Mouse (Mus musculus) spleen, adult 2 months (tissue): ENCODE results near the gene Mkks. TPM values are rescaled to one million over a fixed set of nuclear protein-coding genes. Genes with fewer than 3 reads are reported as not detected.

ENCODE experiments used
- DNase-seq, 2 experiments: peaks; one replicate each; pipeline versions ENCODE4 v3.0.0 to v3.0.0-alpha.2; 2012 to 2021; ENCODE audit warnings: low spot score in 2 of 2, low read depth in 1 of 2
- H3K27ac ChIP-seq: fragments of 200-500 bp; 2 replicates; pipeline ENCODE4 v1.5.1; 2012; ENCODE audit warnings: low read length, inconsistent platforms; ENCODE audit not compliant: insufficient read depth
- H3K27me3 ChIP-seq: fragments of 200-500 bp; 2 replicates; pipeline ENCODE4 v1.6.1; 2012; ENCODE audit warnings: mild to moderate bottlenecking, moderate library complexity, low read length, inconsistent platforms; ENCODE audit not compliant: control insufficient read depth, insufficient read depth
- H3K36me3 ChIP-seq: fragments of 200-500 bp; 2 replicates; pipeline ENCODE4 v1.6.1; 2012; ENCODE audit warnings: mild to moderate bottlenecking, low read length, inconsistent platforms; ENCODE audit not compliant: control insufficient read depth, insufficient read depth
- H3K4me1 ChIP-seq: fragments of 200-500 bp; 2 replicates; pipeline ENCODE4 v1.6.1; 2011; ENCODE audit warnings: inconsistent platforms; ENCODE audit not compliant: control insufficient read depth, insufficient read depth, insufficient read length
- H3K4me3 ChIP-seq: fragments of 200-500 bp; 2 replicates; pipeline ENCODE4 v1.5.1; 2011; ENCODE audit warnings: mild to moderate bottlenecking, inconsistent platforms; ENCODE audit not compliant: insufficient read depth, insufficient read length; ENCODE audit errors: extremely low read depth
- CTCF ChIP-seq: fragments of 200-500 bp; IDR thresholded peaks from 2 replicates; pipeline ENCODE4 v1.5.1; 2011; ENCODE audit warnings: mild to moderate bottlenecking, inconsistent platforms; ENCODE audit not compliant: insufficient read depth, insufficient read length, insufficient replicate concordance; ENCODE audit errors: extremely low read depth
- POLR2A ChIP-seq: fragments of 200-500 bp; IDR thresholded peaks from 2 replicates; pipeline ENCODE4 v1.6.1; 2011; ENCODE audit warnings: low read depth, low read length, inconsistent platforms
- WGBS: fragments of 180-500 bp; shearing (Covaris S2); methylation state at CpG from one replicate; pipeline ENCODE4 v1.1.7; 2018; 5-methylcytosine and 5-hydroxymethylcytosine counted together
- polyA plus RNA-seq: library from polyadenylated mRNA; depleted of rRNA; stranded (reverse); fragments of >200 nt; gene quantifications from 2 replicates; pipeline ENCODE4 v1.2.3, GENCODE M21; 2012; rRNA removed

Gene Mkks
- polyA plus RNA-seq: 1.5 TPM in 2 replicates

DNA sequence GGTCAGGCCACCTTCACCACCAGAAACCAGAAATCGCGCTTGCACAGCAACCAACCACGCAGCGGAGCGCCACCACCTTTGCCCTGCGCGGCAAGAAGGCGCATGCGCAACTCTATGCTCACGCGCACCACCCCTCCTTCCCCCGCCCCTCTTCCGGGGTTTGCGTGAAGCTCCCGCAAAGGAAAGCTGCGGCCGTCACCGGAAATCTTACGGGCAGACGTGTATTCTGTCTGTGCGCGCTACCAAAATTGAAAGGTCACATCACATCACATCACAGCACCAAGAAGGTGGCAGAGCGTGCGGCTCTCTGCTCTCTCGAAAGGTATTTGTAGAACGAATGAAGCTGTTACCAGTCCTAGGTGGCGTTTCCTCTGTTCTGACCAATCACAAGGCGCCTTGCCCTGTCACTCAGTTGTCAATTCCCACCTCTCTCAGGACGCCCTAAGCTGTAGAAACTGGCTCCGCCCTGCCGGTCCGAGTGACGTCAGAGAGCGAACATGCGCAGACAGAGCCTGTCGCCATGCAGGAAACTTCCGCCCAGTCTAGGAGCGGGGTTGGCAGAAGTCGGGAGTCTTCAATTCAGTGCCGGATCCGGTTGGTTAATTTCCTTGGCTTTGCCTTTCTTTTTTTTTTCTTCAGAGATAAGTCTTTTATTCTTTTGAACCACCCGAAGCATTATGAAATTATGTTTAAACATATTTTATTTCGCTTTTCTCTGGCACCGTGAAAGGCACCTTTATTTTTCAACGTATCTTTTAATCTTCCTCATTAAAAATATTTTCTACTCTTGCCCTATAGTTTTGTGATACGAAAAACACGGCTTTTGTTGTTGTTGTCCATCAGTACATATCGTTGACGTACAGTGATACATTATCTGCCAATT, at the start of gene Mkks, which contains the start of the genes Slx4ip and AL731706.1:
TSS of gene Mkks (minus strand) at position 322 of the 883 bp plus-strand sequence.
TSS of gene Slx4ip (plus strand) at position 151 of the 883 bp plus-strand sequence.
TSS of gene AL731706.1 (minus strand) at position 322 of the 883 bp plus-strand sequence.
- Histone ChIP-seq H3K4me1 (peaks cover 5% of the 10 kb centered on the region; the same call in 1 of the 2 replicates), H3K27me3 (no peaks in the 10 kb centered on the region), H3K27ac (peak within 1 kb of the TSS; percentile 98), H3K4me3 (peak within 1 kb of the TSS; percentile 92), H3K36me3 (no peaks in the 10 kb centered on the region)
- peak; percentile 99 to 100 for DNase-seq
- peak; percentile 18 for TF ChIP-seq POLR2A
- no peak for TF ChIP-seq CTCF
- under 1% methylated on average over 49 of the region's 49 CpGs for WGBS

DNA sequence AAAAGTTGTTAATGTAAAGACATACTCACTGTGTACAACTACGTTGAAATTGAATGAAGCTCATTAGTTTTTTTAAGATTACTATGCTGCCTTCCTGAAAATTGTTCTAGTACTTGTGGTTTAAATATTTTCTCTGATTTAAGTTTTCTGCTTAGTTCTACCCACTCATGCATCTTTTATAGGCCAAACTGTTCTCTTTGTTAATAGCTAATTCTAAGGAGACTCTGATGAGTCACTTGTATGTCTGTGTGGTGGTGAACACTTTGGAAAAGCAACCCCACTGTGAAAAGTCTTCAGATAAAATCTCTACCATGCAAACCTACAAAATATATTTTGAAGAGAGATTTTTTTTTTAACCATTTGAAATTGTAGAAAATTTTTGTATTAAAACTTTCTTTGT, 47.1 kb upstream of the Mkks start:
- Histone ChIP-seq H3K36me3 (no peaks in the 10 kb centered on the region), H3K4me3 (no peak overlapping the region), H3K4me1 (peaks cover 10% of the 10 kb centered on the region; the same call in 1 of the 2 replicates), H3K27ac (no peak overlapping the region), H3K27me3 (no peaks in the 10 kb centered on the region)
- WGBS: 72% methylated on average over 1 of the region's 1 CpGs
- no peak for TF ChIP-seq POLR2A
- no peak for TF ChIP-seq CTCF
- DNase-seq: no peak

DNA sequence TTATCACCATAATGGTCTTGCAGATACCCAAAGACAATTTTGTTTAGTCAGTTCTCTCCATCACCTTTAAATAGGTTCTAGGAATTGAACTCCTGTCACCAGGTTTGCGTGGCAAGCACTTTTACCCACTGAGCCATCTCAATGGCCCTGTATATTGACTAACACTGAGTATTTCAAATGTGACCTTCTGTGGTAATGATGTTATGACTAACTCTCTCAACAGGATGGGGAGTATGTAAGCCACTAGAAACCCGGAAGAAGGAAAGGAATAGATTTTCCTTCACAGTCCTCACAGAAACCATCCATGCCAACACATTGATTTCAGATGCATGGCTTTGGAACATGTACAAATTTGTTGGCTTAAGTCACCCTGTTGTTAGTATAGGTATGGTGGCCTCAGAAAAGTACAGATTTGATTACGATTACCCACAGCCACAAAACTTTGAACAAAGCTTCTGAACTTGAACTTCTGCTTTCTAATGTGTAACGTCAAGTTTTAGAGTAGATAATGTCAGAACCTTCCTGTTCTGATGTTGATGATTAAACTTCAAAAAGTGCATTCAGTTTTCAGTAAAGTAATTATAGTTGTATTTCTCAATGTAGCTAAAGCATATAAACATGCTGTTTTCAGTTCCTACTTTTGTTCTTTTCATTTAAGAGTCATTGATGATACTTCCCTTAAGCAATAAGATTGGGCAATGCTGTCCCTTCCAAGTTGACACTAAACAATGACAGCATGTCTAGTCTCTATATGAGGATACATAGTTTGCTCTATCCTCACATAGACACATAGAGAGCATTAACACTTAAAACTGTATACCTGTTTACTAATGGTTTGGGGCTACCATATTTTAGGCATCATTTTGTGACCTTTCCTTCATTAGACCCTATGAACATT, 45.5 kb upstream of the Mkks start:
- no peak overlapping the region; the same call in 1 of the 2 replicates for H3K27ac ChIP-seq
- peaks cover 10% of the 10 kb centered on the region; the same call in 1 of the 2 replicates for H3K4me1 ChIP-seq
- no peaks in the 10 kb centered on the region for H3K27me3 ChIP-seq
- H3K36me3 ChIP-seq: no peaks in the 10 kb centered on the region
- no peak for DNase-seq
- TF ChIP-seq CTCF: no peak
- TF ChIP-seq POLR2A: no peak
- 66% methylated on average over 4 of the region's 4 CpGs for WGBS
- H3K4me3 ChIP-seq: no peak overlapping the region

DNA sequence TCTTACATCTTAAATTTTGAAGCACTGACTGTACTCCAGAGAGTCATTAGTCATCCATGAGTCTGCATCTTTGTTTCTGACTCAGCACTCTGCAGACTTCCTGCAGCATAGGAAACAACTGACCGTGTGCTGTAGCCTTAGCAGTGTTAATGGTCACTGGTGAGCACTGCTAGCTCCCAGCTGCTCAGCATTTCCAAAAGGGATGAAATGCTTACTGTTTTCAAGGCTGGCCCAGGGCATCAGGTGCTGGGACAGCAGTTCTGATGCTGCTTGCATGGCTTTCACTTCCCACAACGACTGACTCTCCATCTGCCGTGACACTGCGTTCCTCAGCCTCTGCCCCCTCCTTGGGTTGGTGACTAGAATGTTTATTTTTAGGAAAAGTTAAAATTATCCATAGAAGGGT, 29.8 kb upstream of the Mkks start:
- Histone ChIP-seq H3K27me3 (no peaks in the 10 kb centered on the region), H3K36me3 (no peaks in the 10 kb centered on the region), H3K4me3 (no peak overlapping the region), H3K4me1 (no peaks in the 10 kb centered on the region), H3K27ac (no peak overlapping the region)
- whole genome bisulfite sequencing: 21% methylated on average over 4 of the region's 4 CpGs
- TF ChIP-seq CTCF (no peak), POLR2A (no peak)
- DNase-seq: no peak

DNA sequence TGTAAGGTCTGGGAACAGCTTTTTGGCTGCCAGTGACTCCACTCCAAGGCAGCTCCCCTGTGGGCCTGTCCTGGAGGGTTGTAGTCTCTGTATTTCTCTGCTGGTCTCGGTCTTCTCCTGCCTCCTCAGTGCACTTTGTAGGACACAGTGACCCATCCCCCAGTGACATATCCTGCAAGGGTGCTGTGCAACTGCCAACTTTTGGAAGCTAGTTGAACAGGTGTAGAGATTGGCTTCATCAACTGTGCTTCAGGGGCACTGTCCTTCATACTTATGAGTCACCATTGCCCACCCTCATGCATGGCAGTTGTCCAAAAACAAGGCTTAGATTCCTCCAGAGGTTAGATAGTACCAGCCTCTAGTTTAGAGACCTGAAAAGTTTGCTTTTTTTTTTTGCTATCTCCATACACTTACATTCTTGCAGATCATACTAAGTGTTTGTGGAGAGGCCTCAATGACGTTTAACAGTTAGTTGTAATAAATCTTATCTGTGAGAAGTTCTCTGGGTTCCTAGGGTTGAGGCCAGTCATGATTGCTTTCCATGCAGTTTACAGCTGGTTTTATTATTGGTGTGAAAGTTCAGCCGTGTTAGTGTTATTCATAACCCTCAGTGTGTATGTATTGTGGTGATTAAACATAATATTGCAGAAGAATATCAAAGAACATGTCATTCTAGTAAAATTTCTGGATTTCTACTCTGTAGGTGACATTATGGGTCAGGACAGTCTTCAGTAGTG, 29.2 kb upstream of the Mkks start:
- Histone ChIP-seq H3K36me3 (no peaks in the 10 kb centered on the region), H3K4me1 (no peaks in the 10 kb centered on the region), H3K4me3 (no peak overlapping the region), H3K27me3 (no peaks in the 10 kb centered on the region), H3K27ac (no peak overlapping the region)
- TF ChIP-seq CTCF (no peak), POLR2A (no peak)
- WGBS: 86% methylated on average over 3 of the region's 3 CpGs
- no peak for DNase-seq

DNA sequence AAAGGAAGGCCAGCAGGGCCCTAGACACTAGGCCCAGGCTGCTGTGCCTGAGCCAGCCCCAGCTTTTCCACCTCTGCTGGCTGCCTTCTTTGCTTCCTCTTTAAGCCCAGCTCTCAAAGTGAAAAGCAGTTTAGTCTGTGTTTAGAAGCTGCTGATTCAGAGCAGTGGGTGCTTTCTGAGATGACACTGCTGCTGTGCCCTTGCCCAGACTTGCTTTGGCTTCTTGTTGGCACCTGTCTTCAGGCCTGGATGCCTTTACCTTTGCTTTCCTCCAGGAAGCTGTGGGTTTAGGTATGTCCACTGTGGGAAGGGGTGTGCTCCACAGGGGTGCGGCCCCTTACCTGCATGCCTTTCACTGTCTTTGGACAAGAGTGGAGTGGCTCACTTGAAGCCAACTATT, 28.2 kb upstream of the Mkks start:
- DNase-seq: no peak
- WGBS: 96% methylated on average over 1 of the region's 1 CpGs
- no peaks in the 10 kb centered on the region for H3K4me1 ChIP-seq
- H3K4me3 ChIP-seq: no peak overlapping the region
- no peak overlapping the region for H3K27ac ChIP-seq
- H3K36me3 ChIP-seq: no peaks in the 10 kb centered on the region
- TF ChIP-seq CTCF (no peak), POLR2A (no peak)
- no peaks in the 10 kb centered on the region for H3K27me3 ChIP-seq
